Mouse (Mus musculus) heart, embryonic 11.5 days (tissue): ENCODE data around the gene Fmod. TPM values are rescaled to one million over a fixed set of nuclear protein-coding genes. Genes with fewer than 3 reads are reported as not detected.

Experiments used
- ATAC-seq: fragments of 200-750 bp; cut with Nextera tagmentation; replicated peaks from 2 replicates; pipeline ENCODE4 v1.8.0; 2017; ENCODE audit warnings: moderate library complexity; ENCODE audit not compliant: insufficient number of reproducible peaks, low FRiP score, low TSS enrichment
- H3K27ac ChIP-seq: fragments of 300-500 bp; sonication (generic); 2 replicates; pipeline ENCODE4 v1.5.1; 2014; ENCODE audit warnings: mild to moderate bottlenecking, low read depth, low read length
- H3K27me3 ChIP-seq: fragments of 300-500 bp; sonication (generic); 2 replicates; pipeline ENCODE4 v1.6.1; 2014; ENCODE audit warnings: mild to moderate bottlenecking, low read length, mixed read lengths; ENCODE audit not compliant: control insufficient read depth, insufficient read depth
- H3K36me3 ChIP-seq: fragments of 300-500 bp; sonication (generic); 2 replicates; pipeline ENCODE4 v1.6.1; 2014; ENCODE audit warnings: mild to moderate bottlenecking, low read length, moderate library complexity, mixed read lengths; ENCODE audit not compliant: control insufficient read depth, insufficient read depth
- H3K4me1 ChIP-seq: fragments of 300-500 bp; sonication (generic); 2 replicates; pipeline ENCODE4 v1.6.1; 2014; ENCODE audit warnings: low read length; ENCODE audit not compliant: control insufficient read depth, insufficient read depth
- H3K4me2 ChIP-seq: fragments of 300-500 bp; sonication (generic); 2 replicates; pipeline ENCODE4 v1.6.1; 2014; ENCODE audit warnings: mild to moderate bottlenecking, moderate library complexity
- H3K4me3 ChIP-seq: fragments of 300-500 bp; sonication (generic); 2 replicates; pipeline ENCODE4 v1.5.1; 2014; ENCODE audit warnings: low read depth, low read length
- H3K9ac ChIP-seq: fragments of 300-500 bp; sonication (generic); 2 replicates; pipeline ENCODE4 v1.6.1; 2014; ENCODE audit warnings: mild to moderate bottlenecking, low read depth, low read length, moderate library complexity
- H3K9me3 ChIP-seq: fragments of 300-500 bp; sonication (generic); replicated peaks from 2 replicates; pipeline ENCODE4 v1.6.1; 2016; ENCODE audit warnings: low read length; ENCODE audit not compliant: control insufficient read depth
- WGBS: fragments of 180-500 bp; shearing (Covaris S2); extraction: QIAGEN DNeasy Blood & Tissue Kit; methylation state at CpG from one replicate; pipeline ENCODE4 v1.1.7; 2014; ENCODE audit not compliant: insufficient replicate concordance; 5-methylcytosine and 5-hydroxymethylcytosine counted together
- polyA plus RNA-seq: library from polyadenylated mRNA; unstranded; fragments of >200 nt; fragmentation: Nextera tagmentation; extraction: Ambion mirVana; gene quantifications from 2 replicates; pipeline ENCODE4 v1.2.1, GENCODE M21; 2014

Gene Fmod
- polyA plus RNA-seq, 1 experiment from 2014 or later = 10.6 TPM

GRCm38 (mm10) chr1:134028161-134028846 is 8.8 kb upstream of the Fmod start:
- 78% methylated on average over 14 of the region's 14 CpGs for WGBS
- Histone ChIP-seq H3K4me1 (no peaks in the 10 kb centered on the region), H3K27ac (no peak overlapping the region), H3K27me3 (no peaks in the 10 kb centered on the region), H3K4me3 (no peak overlapping the region), H3K9ac (no peak overlapping the region), H3K36me3 (no peaks in the 10 kb centered on the region), H3K4me2 (no peak overlapping the region), H3K9me3 (no peaks in the 10 kb centered on the region)
- ATAC-seq = no peak

- Histone ChIP-seq H3K4me2 (no peak overlapping the region; the same call in 1 of the 2 replicates), H3K9ac (no peak overlapping the region), H3K4me1 (peaks cover 11% of the 10 kb centered on the region), H3K27ac (peak overlapping the region; percentile 7; the same call in 1 of the 2 replicates), H3K4me3 (no peak overlapping the region), H3K27me3 (no peaks in the 10 kb centered on the region), H3K9me3 (no peaks in the 10 kb centered on the region), H3K36me3 (no peaks in the 10 kb centered on the region)
- WGBS = 59% methylated on average over 2 of the region's 2 CpGs
- ATAC-seq = no peak
Measured at GRCm38 (mm10) chr1:134036492-134036891, 562 bp upstream of the Fmod start.

DNA sequence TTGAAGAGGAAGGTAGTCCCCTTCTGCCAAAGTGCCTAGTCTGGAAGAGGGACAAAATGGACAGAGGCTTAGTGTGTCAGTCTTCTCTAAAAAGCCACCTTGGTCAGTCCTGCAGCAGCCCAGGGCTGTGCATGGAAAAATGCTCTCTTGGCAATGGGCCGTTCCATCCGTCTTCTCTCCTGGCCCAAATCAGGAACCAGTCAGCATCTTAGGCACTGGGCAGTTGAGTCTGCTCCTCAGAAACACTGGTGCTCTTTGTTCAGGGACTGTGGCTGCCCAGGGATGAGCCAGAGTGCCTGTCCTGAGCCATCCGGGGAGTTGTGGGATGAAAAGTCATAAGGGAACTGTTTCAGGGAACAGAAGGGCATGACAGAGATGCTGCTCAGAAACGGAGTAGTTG is 1.3 kb downstream of the Fmod start:
- H3K27me3 ChIP-seq = no peaks in the 10 kb centered on the region
- H3K9ac ChIP-seq = no peak overlapping the region
- H3K9me3 ChIP-seq = no peaks in the 10 kb centered on the region
- H3K36me3 ChIP-seq = no peaks in the 10 kb centered on the region
- no peak overlapping the region for H3K4me3 ChIP-seq
- ATAC-seq = no peak
- no peak overlapping the region for H3K4me2 ChIP-seq
- H3K4me1 ChIP-seq = peaks cover 13% of the 10 kb centered on the region
- no peak overlapping the region for H3K27ac ChIP-seq
- WGBS = 80% methylated on average over 4 of the region's 4 CpGs

- H3K36me3 ChIP-seq = no peaks in the 10 kb centered on the region
- H3K4me1 ChIP-seq = peaks cover 14% of the 10 kb centered on the region
- no peak overlapping the region for H3K4me3 ChIP-seq
- ATAC-seq = no peak
- no peak overlapping the region for H3K9ac ChIP-seq
- no peaks in the 10 kb centered on the region for H3K9me3 ChIP-seq
- 72% methylated on average over 2 of the region's 2 CpGs for WGBS
- H3K27ac ChIP-seq = no peak overlapping the region
- no peak overlapping the region for H3K4me2 ChIP-seq
- H3K27me3 ChIP-seq = no peaks in the 10 kb centered on the region
Measured at GRCm38 (mm10) chr1:134039361-134039760, 2.3 kb downstream of the Fmod start.

DNA sequence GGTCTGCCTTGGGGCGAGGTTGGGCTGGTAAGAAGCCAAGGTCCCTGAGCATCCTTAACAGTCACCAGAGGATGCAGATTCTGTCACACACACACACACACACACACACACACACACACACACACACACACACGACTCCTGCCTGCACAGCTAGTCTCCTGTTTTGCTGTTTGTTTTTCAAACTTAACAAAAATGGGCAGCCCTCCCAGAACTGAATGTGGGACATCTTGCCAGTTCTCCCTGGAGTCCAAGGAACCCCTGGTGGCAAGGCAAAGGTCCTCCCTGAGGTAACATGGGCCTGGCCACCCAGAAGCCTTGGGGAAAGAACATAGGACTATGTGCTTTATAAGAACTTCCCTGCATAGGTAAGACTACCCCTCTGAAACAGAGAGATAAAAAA is 4.8 kb downstream of the Fmod start:
- Histone ChIP-seq H3K27me3 (no peaks in the 10 kb centered on the region), H3K27ac (no peak overlapping the region), H3K36me3 (no peaks in the 10 kb centered on the region), H3K9ac (no peak overlapping the region), H3K9me3 (no peaks in the 10 kb centered on the region), H3K4me2 (no peak overlapping the region), H3K4me3 (no peak overlapping the region), H3K4me1 (peaks cover 9% of the 10 kb centered on the region)
- 52% methylated on average over 2 of the region's 2 CpGs for WGBS
- ATAC-seq = no peak

DNA sequence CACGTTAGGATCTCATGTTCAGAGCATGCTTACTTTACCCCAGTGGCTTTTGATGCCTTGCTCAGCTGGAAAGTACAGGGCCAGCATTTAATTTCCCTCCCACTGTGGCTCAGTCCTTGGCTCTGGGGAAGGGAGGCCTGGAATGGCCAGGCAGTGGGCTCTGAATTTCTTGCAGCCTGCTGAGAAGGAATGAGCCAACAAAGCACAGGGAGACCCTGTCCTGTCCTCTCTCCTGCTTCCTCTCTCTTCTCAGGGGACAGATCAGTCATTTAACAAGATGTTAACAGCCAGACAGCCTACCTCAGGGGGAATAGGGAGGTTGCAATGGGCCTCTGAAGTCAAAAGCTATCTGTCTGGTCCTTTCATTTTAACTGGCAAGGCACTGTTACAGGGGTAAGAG is 5.3 kb downstream of the Fmod start:
- Histone ChIP-seq H3K27ac (no peak overlapping the region), H3K4me3 (no peak overlapping the region), H3K9ac (no peak overlapping the region), H3K36me3 (no peaks in the 10 kb centered on the region), H3K4me2 (no peak overlapping the region), H3K4me1 (peaks cover 5% of the 10 kb centered on the region), H3K27me3 (peaks cover under 1% of the 10 kb centered on the region; the same call in 1 of the 2 replicates), H3K9me3 (no peaks in the 10 kb centered on the region)
- WGBS = 32% methylated on average over 1 of the region's 1 CpGs
- no peak for ATAC-seq

GRCm38 (mm10) chr1:134044805-134045204 is 7.8 kb downstream of the Fmod start:
- WGBS = 77% methylated on average over 6 of the region's 6 CpGs
- no peaks in the 10 kb centered on the region for H3K36me3 ChIP-seq
- ATAC-seq = no peak
- peaks cover 2% of the 10 kb centered on the region for H3K4me1 ChIP-seq
- H3K9ac ChIP-seq = no peak overlapping the region
- H3K9me3 ChIP-seq = no peaks in the 10 kb centered on the region
- H3K4me3 ChIP-seq = no peak overlapping the region
- H3K27ac ChIP-seq = no peak overlapping the region
- H3K4me2 ChIP-seq = no peak overlapping the region
- peaks cover 4% of the 10 kb centered on the region; the same call in 1 of the 2 replicates for H3K27me3 ChIP-seq

GRCm38 (mm10) chr1:134045971-134046370 is 8.9 kb downstream of the Fmod start:
- H3K27ac ChIP-seq = no peak overlapping the region
- no peaks in the 10 kb centered on the region for H3K9me3 ChIP-seq
- 0 out of 2 replicates have a peak, but pooled peaks have one; percentile 12 for ATAC-seq
- 3% methylated on average over 9 of the region's 9 CpGs for WGBS
- peaks cover 2% of the 10 kb centered on the region for H3K4me1 ChIP-seq
- peak overlapping the region; percentile 28 for H3K4me3 ChIP-seq
- no peak overlapping the region; the same call in 1 of the 2 replicates for H3K9ac ChIP-seq
- no peaks in the 10 kb centered on the region for H3K36me3 ChIP-seq
- H3K4me2 ChIP-seq = peak overlapping the region; percentile 61
- H3K27me3 ChIP-seq = peaks cover 4% of the 10 kb centered on the region; the same call in 1 of the 2 replicates

GRCm38 (mm10) chr1:134046387-134046786 is 9.3 kb downstream of the Fmod start:
- ATAC-seq = 0 out of 2 replicates have a peak, but pooled peaks have one; percentile 36
- H3K9ac ChIP-seq = no peak overlapping the region; the same call in 1 of the 2 replicates

More at GRCm38 (mm10) chr1:134046387-134046786, 9.3 kb downstream of the Fmod start:
- WGBS = 27% methylated on average over 23 of the region's 23 CpGs
- Histone ChIP-seq H3K36me3 (no peaks in the 10 kb centered on the region), H3K27me3 (peaks cover 4% of the 10 kb centered on the region; the same call in 1 of the 2 replicates), H3K4me1 (peaks cover 2% of the 10 kb centered on the region), H3K4me3 (peak overlapping the region; percentile 28), H3K9me3 (no peaks in the 10 kb centered on the region), H3K27ac (no peak overlapping the region), H3K4me2 (peak overlapping the region; percentile 61)
